Mouse (Mus musculus): Measurements from ENCODE around the gene Trit1. TPM values are rescaled to one million over a fixed set of nuclear protein-coding genes. Genes with fewer than 3 reads are reported as not detected.
A peak's percentile ranks its signal among the peaks of the same experiment; 100 is the strongest.

Trit1 gene
- total RNA-seq, 2 experiments from 2014 or later: 21.4 to 26.6 TPM

DNA sequence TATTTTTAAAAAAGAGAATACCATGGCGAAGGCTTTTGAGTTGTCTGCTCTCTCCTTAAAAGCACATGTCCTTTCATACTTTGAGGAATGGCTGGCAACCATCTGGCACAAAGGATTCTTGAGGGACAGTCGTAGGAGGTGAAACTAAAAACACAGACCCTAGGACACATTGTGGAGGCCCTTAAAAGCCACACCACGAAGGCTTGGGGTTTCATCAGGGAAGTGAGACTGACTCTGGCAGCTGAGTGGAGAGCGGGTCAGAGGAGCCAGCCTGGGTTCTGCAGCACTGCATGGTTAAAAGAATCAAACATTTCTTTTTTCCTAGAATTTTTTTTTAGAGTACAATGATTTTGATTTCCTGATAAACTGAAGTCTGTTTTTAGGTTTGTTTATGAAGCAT is 10.2 kb downstream of the Trit1 start:
- no peak for DNase-seq (ENCODE audit: extremely low spot score in 1 of 2, low spot score in 2 of 2)
- intact Hi-C loops (cut with DNase I): no loop called here

DNA sequence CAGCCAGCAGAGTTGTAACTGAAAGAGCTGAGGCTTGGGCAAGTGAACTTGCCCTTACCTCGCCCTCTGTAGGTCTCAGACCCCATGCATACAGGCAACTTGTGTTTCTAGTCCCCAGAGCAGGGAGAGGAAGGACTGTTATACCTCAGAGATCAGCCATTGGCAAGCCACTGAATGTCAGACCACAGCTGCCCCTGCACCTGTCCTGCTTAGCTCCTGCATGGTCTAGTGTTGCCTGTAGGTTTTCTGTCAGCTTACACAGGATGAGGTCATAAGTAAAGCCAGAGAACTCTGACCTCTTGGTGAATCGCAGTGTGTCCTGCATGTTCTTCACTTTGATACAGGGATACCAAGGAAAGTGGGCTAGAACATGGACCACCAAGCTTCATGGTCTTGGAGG is 18.4 kb downstream of the Trit1 start:
- intact Hi-C loops (cut with DNase I): no loop called here
- no peak for DNase-seq (ENCODE audit: extremely low spot score in 1 of 2, low spot score in 2 of 2)

DNA sequence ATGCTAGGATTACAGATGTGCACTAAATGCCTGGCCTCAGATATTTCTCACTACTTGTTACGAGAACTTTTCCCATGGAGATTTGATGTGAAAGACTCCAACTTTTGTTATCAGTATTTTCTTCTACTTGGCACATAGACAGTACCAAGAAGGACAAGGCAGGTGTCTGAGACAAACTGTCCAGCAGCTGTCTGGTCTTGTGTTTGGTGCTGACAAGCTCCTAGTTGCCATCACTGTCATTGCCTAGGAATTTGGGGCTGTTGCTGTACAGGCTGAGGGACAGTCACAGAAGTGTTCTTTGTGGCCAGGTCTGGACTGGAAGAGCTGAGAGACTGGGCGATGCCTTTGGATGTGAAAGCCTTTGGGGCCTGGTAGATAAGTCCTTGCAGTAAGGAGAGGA is 19.2 kb downstream of the Trit1 start:
- no peak for DNase-seq (ENCODE audit: extremely low spot score in 1 of 2, low spot score in 2 of 2)
- intact Hi-C loops (cut with DNase I): no loop called here

DNA sequence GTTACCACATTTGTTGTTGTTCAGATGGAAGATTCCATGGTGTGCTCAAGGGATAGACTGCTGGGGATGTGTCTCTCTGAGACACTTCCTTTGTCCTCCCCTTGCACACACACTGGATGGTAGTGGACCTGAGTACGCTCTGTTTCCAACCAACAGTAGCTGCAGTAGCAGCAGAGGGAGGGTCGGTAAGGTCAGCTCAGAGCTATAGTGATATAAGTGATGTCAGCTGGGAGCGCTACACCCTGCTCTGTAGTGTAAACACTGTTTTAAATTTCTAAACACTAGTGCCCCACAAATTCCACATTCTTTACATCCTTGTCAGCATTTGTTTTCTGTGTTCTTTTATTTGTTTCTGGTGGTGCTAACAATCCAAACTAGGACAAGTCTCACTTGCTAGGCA is 20.3 kb downstream of the Trit1 start:
- intact Hi-C loops (cut with DNase I): no loop called here
- no peak for DNase-seq (ENCODE audit: extremely low spot score in 1 of 2, low spot score in 2 of 2)

DNA sequence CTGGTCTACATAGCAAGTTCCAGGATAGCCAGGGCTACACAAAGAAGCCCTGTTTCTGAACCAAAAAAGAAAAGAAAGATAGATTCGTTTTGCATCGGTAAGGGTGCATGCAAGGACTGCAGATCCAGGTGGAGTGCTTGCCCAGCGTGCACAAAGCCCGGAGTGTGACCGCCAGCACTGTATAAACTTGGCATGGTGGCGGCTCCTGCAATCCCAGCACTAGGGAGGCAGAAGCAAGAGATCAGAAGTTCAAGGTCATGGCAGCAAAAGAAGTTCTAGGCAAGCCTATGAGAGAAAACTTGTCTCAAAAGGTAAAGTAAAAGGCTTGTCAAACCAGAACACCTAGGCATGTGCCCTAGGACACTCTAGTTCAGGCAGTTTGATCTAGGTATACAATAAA is 24.7 kb downstream of the Trit1 start:
- no peak for DNase-seq (ENCODE audit: extremely low spot score in 1 of 2, low spot score in 2 of 2)

DNA sequence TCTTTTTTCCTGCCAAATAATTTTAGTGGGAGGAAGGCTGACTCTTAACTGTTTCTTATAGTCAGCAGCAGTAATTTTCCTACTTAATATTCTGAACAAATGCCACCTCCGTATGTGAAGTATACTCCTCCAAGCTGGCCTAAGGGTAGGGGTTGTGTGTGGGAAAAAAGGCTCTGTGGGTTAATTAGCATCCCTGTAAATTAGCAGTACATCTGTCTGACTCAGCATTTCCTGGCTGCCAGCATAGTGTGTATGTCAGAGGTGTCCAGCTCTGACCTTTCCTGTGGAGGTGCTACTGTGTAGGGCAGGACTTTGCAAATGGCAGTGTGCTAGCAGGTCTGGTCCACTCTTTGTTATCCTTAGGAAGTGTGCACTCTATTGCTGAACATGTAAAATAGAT is 27.5 kb downstream of the Trit1 start:
- no peak for DNase-seq (ENCODE audit: extremely low spot score in 1 of 2, low spot score in 2 of 2)
- intact Hi-C loops (cut with DNase I): no loop called here

More for the DNA sequence above, 24.7 kb downstream of the Trit1 start:
- intact Hi-C loops (cut with DNase I): no loop called here

DNA sequence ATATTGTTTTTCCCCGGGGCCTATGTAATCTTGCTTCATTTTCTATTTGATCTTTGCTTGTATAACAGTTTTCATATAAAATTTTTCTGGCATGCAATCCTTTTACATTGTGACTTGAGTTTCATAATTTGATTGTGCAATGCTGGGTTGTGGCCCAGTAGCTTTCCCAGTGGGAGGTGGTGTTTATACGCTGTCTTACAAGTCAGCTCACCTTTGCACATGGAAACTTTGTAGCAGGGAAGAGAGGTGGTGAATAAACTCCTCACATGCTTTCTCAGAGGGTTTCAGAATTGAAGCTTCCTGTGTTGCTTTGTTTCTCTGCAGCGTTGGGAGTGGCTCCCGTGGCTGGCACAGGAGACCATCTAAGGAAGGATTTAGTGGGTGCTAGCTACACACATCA is 28.4 kb downstream of the Trit1 start:
- DNase-seq (ENCODE audit: extremely low spot score in 1 of 2, low spot score in 2 of 2): no peak
- intact Hi-C loops (cut with DNase I): no loop called here

DNA sequence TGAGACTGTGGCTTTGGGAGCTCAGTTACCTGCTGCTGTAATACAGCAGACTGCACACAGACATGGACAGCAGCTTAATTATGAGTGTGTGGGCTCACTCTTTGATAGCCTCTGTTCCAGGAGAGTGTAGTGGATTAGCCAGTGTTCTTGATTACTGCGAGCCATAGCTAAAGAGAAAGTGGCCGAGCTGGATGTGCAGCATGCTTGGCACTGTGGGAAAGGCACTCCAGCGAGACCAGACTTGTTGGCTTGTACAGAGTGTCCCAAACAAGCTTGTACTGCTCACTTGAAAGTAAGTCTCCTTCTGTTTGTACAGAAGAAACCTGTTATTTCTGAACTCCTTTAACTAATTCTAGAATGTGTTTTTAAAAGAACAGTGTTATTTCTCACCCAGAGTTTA is 29.9 kb downstream of the Trit1 start:
- intact Hi-C loops (cut with DNase I): no loop called here
- no peak for DNase-seq (ENCODE audit: extremely low spot score in 1 of 2, low spot score in 2 of 2)

DNA sequence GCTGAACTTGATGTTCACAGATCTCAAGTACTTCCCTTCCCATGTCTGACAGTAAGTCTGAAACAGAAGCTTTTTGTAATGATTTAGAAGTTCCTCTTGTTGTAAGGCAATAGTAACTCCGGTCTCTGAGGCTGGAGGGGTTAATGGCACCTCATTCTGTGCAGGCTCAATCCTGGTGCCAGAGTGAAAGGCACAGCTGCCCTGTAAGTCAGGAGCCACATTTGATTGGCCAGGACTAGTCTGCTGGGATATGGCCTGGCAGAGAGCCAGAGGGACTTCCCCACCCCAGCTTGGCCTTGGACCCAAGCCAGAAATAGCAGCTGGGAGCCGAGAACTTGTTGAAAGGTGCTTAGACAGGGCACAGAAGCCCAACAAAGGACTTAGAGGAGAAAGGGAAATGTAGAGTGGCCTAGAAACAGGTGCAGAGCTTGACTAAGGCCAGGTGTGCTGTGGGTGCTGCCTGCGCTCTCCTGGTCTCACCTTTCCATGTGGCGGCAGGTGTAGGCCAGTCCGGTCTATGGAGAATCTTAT is 34.3 kb downstream of the Trit1 start:
- intact Hi-C loops (cut with DNase I): no loop called here
- peak; percentile 82 to 93 for DNase-seq (ENCODE audit: extremely low spot score in 1 of 2, low spot score in 2 of 2)

DNA sequence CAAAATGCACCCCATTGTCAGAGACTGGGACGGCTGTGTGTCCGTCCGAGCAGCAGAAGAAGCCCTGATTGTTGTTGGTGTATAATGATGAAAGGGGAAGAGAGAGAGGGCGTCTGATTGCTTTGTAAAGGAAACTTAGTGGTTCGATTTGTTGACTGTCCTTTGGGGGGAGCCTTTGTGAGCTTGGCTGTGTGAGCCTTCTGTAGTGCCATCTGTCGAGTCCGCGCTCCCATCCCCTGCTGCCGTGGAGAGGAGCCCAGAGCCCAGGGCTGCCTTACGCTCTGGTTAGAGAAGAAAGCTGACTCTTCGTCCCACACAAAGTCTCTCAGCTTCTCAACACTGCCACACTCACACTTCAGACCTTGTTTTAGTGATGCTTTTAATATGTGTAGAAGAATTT is 36.8 kb downstream of the Trit1 start:
- intact Hi-C loops (cut with DNase I): no loop called here
- peak; percentile 59 to 60 for DNase-seq (ENCODE audit: extremely low spot score in 1 of 2, low spot score in 2 of 2)

DNA sequence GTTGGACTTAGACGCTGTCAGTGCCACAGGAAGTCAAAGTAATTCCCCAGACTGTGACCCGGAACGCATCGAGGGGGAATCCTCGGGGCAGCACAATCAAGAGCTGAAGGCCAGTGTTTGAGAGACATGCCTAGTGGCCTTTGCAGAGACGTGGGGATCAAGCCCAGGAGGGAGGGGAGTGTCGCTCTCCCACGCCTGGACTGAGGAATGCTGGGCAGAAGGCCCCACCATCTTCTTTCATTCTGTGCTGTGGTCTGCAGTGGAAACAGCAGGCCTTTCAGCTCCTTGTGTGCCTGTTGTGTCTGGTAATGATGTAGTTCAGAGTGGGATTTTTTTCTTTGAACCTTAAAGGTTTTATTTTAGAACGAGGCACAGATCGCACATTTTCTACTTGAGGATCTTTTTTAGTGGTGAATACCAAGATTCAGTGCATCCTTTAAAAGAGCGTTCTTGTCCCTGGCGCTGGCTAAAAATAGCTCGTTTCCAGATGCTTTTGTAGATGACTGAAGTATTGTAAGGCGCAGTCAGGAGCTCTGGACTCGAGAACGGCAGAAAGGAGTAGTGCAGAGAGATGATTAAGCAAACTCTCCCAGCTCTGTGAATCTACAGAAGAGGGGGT is 37.9 kb downstream of the Trit1 start:
- DNase-seq (ENCODE audit: extremely low spot score in 1 of 2, low spot score in 2 of 2): peak; percentile 40 to 64
- intact Hi-C loops (cut with DNase I): loop anchor here (2.0 kb wide), 1 partner anchor 57 kb away; no protein-coding TSS in a partner anchor

DNA sequence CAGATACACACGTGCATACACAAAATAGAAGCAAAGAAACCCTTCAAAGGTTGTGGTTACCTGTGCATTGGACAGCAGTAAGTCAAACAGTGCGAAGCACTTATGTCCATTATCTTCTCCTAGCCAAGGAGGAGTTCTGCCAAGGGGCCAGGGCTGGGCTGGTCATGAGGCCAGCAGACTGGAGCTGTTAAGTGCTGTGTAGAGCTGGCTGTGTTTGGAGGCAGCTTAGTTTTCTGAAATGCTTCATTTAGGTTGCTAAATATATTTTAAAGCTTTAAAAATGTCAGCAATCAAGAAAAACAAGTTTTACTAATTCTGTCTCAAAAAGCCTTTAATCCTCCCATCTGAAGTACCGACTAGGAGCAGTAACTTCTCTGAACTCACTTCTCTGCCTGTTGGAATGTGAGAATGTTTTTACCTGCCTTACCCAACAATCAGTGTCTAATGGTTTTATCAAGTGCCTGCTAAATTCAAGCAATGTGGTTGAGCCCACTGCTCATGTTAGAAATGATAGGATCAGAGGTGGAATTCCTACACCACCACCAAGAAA is 40.2 kb downstream of the Trit1 start:
- no peak for DNase-seq (ENCODE audit: extremely low spot score in 1 of 2, low spot score in 2 of 2)
- intact Hi-C loops (cut with DNase I): no loop called here

DNA sequence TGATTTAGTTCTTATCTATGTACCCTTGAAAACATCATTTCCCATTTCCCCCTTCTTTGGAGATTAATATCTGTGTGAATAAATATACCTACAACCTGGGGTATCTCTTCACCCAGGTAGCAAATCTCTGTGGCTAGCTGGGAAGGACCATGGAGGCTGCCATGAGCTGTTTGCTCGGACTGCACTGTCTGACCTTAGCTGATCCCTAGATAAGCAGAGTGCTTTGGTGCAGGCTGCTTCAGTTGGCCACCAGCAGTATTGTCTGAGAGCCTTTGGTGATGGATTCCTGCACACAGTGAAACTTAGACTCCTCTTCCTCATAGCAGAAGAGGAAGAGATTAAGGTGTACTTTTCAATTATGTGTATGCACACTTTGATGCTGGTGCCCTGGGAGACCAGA is 41.6 kb downstream of the Trit1 start:
- intact Hi-C loops (cut with DNase I): no loop called here
- DNase-seq (ENCODE audit: extremely low spot score in 1 of 2, low spot score in 2 of 2): no peak

DNA sequence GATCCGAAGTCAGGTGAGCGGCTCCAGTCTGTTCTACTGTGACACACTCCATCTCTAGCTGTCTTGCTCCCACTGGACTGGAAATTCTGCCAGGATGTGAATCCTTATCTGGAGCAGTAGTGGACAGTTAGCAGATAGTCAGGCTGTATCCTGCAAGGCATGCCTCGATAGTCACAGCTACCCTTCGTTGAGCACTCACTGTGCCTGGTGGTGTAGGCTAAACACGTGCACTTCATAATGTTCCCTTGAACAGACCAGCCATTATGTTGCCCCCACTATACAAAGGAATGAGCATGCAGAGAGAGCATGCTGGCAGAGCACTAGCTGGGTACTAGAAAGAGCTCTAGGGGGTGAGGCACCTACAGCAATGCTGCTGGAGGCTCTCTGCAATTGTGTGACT is 45.3 kb downstream of the Trit1 start:
- DNase-seq (ENCODE audit: extremely low spot score in 1 of 2, low spot score in 2 of 2): no peak
- intact Hi-C loops (cut with DNase I): no loop called here

DNA sequence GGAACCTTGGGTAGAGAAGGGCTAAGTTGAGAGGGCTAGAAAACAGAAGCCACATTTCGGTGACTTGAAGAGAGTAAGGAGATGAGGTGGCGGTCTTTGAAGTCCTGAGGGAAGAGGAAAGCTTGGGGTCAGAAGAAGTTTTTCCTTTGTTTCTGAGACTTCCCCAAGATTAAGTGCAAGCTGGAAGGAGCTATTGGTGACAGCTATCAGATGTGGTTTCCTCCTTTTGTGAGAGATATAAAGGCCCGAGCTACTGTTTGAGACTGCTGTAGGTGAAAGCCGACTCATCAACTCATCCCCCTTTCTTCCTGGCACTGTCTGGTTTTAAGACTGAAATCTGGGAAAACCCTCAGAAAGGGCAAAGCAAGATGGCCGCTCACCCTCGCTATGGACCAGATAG is 52.2 kb downstream of the Trit1 start:
- DNase-seq (ENCODE audit: extremely low spot score in 1 of 2, low spot score in 2 of 2): no peak
- intact Hi-C loops (cut with DNase I): no loop called here

DNA sequence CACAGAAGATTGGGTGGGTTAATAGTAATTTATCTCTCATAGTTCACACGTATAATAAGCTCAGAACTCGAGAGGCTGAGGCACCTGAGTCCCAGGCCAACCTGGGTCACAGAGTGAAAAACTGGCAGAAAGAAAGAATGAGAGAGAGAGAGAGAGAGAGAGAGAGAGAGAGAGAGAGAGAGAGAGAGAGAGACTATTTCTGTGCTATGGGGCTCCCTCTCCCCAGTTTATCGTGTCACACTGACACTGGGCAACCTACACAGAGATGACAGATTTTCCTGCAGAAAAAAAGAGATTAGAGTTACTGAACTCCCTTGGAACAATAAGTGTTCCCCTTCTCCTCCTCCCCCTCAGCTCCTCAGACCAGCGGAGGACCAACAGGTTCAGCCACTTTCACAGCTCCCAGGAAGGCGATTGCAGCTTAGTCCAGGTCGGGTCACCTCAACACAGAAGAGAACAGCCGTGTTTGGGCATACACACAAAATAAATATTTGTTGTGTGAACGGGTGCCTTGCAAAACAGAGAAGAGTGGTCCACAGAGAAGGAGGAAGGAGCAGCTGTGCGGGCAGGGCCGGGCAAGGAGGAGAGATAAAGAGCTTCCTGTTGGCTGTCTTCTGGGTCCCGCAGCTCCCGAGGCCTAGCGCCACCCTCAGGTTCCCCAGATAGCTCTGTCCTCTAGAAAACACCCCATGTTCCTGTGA is 55.0 kb downstream of the Trit1 start:
- peak in 1 of 2 experiments; percentile 69 for DNase-seq (ENCODE audit: extremely low spot score in 1 of 2, low spot score in 2 of 2)
- intact Hi-C loops (cut with DNase I): no loop called here

DNA sequence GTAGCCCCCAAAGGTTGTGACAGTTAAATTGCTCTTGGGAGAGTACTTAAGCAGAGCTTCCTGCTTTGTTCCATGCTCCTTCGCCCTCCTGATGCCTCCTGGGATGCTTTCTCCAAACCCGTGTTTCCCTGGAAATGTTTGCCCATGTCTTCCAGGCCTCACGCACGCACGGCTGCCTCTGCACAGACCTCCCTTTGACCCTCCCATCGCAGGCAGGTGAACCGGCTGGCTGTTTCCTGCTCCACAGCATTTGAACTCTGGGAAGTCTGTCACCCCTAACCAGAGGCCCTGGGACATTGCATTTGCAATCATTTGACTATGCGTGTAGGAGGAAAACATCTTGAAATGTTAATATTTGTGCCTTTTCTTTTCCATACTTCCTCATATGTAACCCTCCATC is 60.5 kb downstream of the Trit1 start:
- no peak for DNase-seq (ENCODE audit: extremely low spot score in 1 of 2, low spot score in 2 of 2)
- intact Hi-C loops (cut with DNase I): no loop called here

DNA sequence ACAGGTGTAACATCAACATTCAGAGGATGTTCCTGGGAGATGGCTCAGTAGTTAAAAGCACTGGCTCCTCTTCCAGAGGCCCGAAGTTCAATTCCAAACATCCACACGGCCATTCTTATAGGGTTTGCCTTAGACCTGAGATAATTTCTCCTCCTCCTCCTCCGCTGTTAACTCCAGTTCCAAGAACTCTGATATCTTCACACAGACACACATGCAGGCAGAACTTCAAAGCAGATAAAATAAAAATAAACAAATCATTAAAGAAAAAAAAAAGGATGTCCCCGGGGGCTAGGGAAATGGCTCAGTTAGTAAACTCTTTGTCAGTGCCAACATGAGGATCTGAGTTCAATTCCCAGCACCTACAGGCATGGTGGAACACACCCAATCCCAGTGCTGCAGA is 61.8 kb downstream of the Trit1 start:
- no peak for DNase-seq (ENCODE audit: extremely low spot score in 1 of 2, low spot score in 2 of 2)
- intact Hi-C loops (cut with DNase I): no loop called here

DNA sequence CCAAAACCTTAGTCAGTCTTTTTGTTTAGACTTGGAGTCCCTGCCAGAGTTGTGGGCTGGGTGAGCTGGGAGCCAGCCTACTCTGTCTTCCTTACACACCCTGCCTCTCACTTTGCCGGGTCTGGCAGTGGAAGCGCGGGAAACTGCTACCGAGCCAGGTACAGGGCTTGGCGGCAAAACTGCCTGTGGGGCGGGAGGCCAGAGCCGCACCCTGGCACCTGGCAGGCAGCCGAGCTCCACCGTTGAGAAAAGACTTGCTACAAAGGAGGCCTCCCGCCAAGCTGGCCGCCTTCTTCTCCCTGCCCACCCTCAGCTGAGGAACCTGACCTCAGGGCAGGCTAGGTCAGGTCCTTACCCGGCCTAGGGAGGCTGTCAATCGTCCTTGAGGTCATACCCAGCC is 64.4 kb downstream of the Trit1 start:
- peak in 1 of 2 experiments; percentile 53 for DNase-seq (ENCODE audit: extremely low spot score in 1 of 2, low spot score in 2 of 2)
- intact Hi-C loops (cut with DNase I): loop anchor here (5.0 to 10.0 kb wide), 2 partner anchors 178 to 1836 kb away; no protein-coding TSS in a partner anchor

Data from left cerebral cortex, postnatal 10 days (tissue).